Mouse (Mus musculus) forebrain, embryonic 12.5 days (tissue): ENCODE results near the gene Rbpjl. TPM values are rescaled to one million over a fixed set of nuclear protein-coding genes. Genes with fewer than 3 reads are reported as not detected.

Source experiments
- ATAC-seq: fragments of 200-750 bp; cut with Nextera tagmentation; 2 replicates; pipeline ENCODE4 v1.8.0; 2017; ENCODE audit warnings: moderate TSS enrichment; ENCODE audit not compliant: low FRiP score
- H3K27ac ChIP-seq: fragments of 300-500 bp; sonication (generic); 2 replicates; pipeline ENCODE4 v1.5.1; 2016; ENCODE audit warnings: mild to moderate bottlenecking
- H3K27me3 ChIP-seq: fragments of 300-500 bp; sonication (generic); 2 replicates; pipeline ENCODE4 v1.6.1; 2016; ENCODE audit warnings: mild to moderate bottlenecking
- H3K36me3 ChIP-seq: fragments of 300-500 bp; sonication (generic); replicated peaks from 2 replicates; pipeline ENCODE4 v1.6.1; 2016; ENCODE audit warnings: mild to moderate bottlenecking
- H3K4me1 ChIP-seq: fragments of 300-500 bp; sonication (generic); 2 replicates; pipeline ENCODE4 v1.6.1; 2016
- H3K4me2 ChIP-seq: fragments of 300-500 bp; sonication (generic); 2 replicates; pipeline ENCODE4 v1.6.1; 2016; ENCODE audit warnings: mild to moderate bottlenecking, moderate library complexity
- H3K4me3 ChIP-seq: fragments of 300-500 bp; sonication (generic); replicated peaks from 2 replicates; pipeline ENCODE4 v1.5.1; 2016; ENCODE audit warnings: mild to moderate bottlenecking
- H3K9ac ChIP-seq: fragments of 300-500 bp; sonication (generic); 2 replicates; pipeline ENCODE4 v1.6.1; 2016; ENCODE audit warnings: mild to moderate bottlenecking
- H3K9me3 ChIP-seq: fragments of 300-500 bp; sonication (generic); 2 replicates; pipeline ENCODE4 v1.6.1; 2016
- WGBS: fragments of 180-500 bp; shearing (Covaris S2); methylation state at CpG from one replicate; pipeline ENCODE4 v1.1.7; 2016; 5-methylcytosine and 5-hydroxymethylcytosine counted together
- polyA plus RNA-seq: library from polyadenylated mRNA; unstranded; fragments of >200 nt; fragmentation: Nextera tagmentation; extraction: Ambion mirVana; gene quantifications from 2 replicates; pipeline ENCODE4 v1.2.1, GENCODE M21; 2016

The Rbpjl gene
- polyA plus RNA-seq, 1 experiment from 2014 or later: 0.09 TPM

- Histone ChIP-seq H3K36me3 (no peaks in the 10 kb centered on the region), H3K4me3 (no peak overlapping the region), H3K9ac (no peak overlapping the region), H3K9me3 (no peaks in the 10 kb centered on the region), H3K27ac (no peak overlapping the region), H3K27me3 (no peaks in the 10 kb centered on the region), H3K4me2 (no peak overlapping the region), H3K4me1 (no peaks in the 10 kb centered on the region)
- 91% methylated on average over 15 of the region's 15 CpGs for WGBS
- ATAC-seq: no peak
These were observed 25.2 kb upstream of the Rbpjl start for GRCm38 (mm10) chr2:164377478-164378426.

GRCm38 (mm10) chr2:164381726-164382125 is 21.2 kb upstream of the Rbpjl start:
- Histone ChIP-seq H3K4me2 (no peak overlapping the region), H3K36me3 (no peaks in the 10 kb centered on the region), H3K4me1 (peaks cover 11% of the 10 kb centered on the region), H3K27ac (no peak overlapping the region), H3K9me3 (no peaks in the 10 kb centered on the region), H3K4me3 (no peak overlapping the region), H3K27me3 (peaks cover 12% of the 10 kb centered on the region; the same call in 1 of the 2 replicates), H3K9ac (no peak overlapping the region)
- no peak for ATAC-seq
- 79% methylated on average over 8 of the region's 8 CpGs for WGBS

GRCm38 (mm10) chr2:164382971-164383370 is 20.0 kb upstream of the Rbpjl start:
- Histone ChIP-seq H3K9me3 (no peaks in the 10 kb centered on the region), H3K4me2 (no peak overlapping the region), H3K27me3 (peaks cover 25% of the 10 kb centered on the region), H3K9ac (no peak overlapping the region), H3K4me1 (peaks cover 11% of the 10 kb centered on the region), H3K27ac (no peak overlapping the region), H3K4me3 (no peak overlapping the region), H3K36me3 (no peaks in the 10 kb centered on the region)
- no peak for ATAC-seq
- whole genome bisulfite sequencing: 90% methylated on average over 3 of the region's 3 CpGs

DNA sequence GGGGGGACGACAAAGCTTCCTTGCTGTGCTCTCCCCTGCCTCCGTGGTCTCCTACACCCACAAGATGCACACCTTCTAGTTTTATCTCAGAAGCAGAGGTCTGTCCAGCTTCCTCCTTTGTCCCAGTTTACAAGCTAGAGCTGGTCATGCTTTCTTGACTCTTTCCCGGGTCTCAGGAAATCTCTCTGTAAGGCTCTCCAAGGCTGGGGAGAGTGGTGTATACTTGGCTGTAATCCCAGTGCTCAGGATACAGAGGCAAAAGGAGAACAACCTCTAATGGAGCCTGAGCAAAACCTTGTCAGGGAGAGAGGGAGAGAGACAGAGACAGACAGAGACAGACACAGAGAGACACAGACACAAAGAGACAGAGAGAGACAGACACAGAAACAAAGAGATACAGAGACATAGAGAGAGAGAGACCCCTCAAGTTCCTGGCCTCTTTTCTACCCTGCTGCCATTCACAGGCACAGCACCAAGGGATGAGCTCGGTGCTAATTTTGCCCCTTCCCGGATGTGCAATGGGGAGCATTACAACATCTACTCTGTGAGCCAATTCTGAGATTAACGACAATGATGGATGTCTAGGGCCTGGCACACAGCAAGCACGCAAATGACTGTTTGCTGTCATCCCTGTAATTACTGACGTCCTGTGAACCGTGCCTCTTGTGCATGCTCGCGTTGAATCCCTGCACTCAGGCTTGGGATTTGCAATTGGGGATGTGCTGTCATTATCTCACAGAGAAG is 19.1 kb upstream of the Rbpjl start:
- Histone ChIP-seq H3K4me1 (peaks cover 13% of the 10 kb centered on the region), H3K9me3 (no peaks in the 10 kb centered on the region), H3K27me3 (peaks cover 33% of the 10 kb centered on the region), H3K9ac (no peak overlapping the region), H3K27ac (no peak overlapping the region), H3K36me3 (no peaks in the 10 kb centered on the region), H3K4me3 (no peak overlapping the region), H3K4me2 (no peak overlapping the region)
- WGBS: 76% methylated on average over 11 of the region's 11 CpGs
- ATAC-seq: no peak

- H3K27me3 ChIP-seq: peaks cover 50% of the 10 kb centered on the region
- peak; percentile 78 for ATAC-seq
- no peak overlapping the region for H3K27ac ChIP-seq
- peaks cover 16% of the 10 kb centered on the region for H3K4me1 ChIP-seq
- H3K4me2 ChIP-seq: peak overlapping the region; percentile 35
- no peak overlapping the region for H3K4me3 ChIP-seq
- no peaks in the 10 kb centered on the region for H3K9me3 ChIP-seq
- no peak overlapping the region for H3K9ac ChIP-seq
- H3K36me3 ChIP-seq: no peaks in the 10 kb centered on the region
- WGBS: 6% methylated on average over 18 of the region's 18 CpGs
These were observed 16.8 kb upstream of the Rbpjl start for GRCm38 (mm10) chr2:164385927-164386763.

- H3K27ac ChIP-seq: no peak overlapping the region
These were observed 16.0 kb upstream of the Rbpjl start for GRCm38 (mm10) chr2:164386953-164387352.

DNA sequence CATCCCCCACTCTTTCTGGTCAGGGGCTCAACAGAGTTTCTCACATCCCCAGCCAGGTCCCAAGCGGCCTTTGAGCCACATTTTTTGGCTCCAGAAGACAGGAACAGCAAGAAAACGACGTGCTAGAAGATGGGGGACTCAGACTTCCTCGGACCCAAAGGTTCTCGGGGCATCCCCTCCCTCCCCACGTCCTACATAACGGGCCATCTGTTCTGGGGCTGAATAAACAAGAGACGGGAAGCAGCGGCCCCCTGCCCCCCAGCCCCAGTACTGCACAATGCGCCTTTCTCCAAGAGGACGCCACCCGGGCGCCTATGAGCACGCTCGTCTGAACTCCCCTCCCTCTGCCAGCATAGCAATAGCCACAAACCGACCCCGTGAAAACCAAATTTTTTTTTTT is 13.9 kb upstream of the Rbpjl start, which contains the start of gene Slpi:
Gene Slpi (minus strand): TSS at position 76 of the 400 bp plus-strand sequence.
- peak; percentile 69 for ATAC-seq
- H3K9me3 ChIP-seq: no peaks in the 10 kb centered on the region
- H3K4me1 ChIP-seq: peaks cover 16% of the 10 kb centered on the region
- H3K36me3 ChIP-seq: no peaks in the 10 kb centered on the region
- under 1% methylated on average over 17 of the region's 17 CpGs for WGBS
- peak within 1 kb of the TSS; percentile 69 for H3K4me2 ChIP-seq
- no peak within 1 kb of the TSS for H3K27ac ChIP-seq
- H3K4me3 ChIP-seq: peak within 1 kb of the TSS; percentile 49
- peaks cover 63% of the 10 kb centered on the region for H3K27me3 ChIP-seq
- H3K9ac ChIP-seq: peak within 1 kb of the TSS; percentile 36; the same call in 1 of the 2 replicates

More at GRCm38 (mm10) chr2:164386953-164387352, 16.0 kb upstream of the Rbpjl start:
- peaks cover 16% of the 10 kb centered on the region for H3K4me1 ChIP-seq
- H3K9ac ChIP-seq: no peak overlapping the region
- no peaks in the 10 kb centered on the region for H3K9me3 ChIP-seq
- no peak for ATAC-seq
- H3K27me3 ChIP-seq: peaks cover 55% of the 10 kb centered on the region
- H3K36me3 ChIP-seq: no peaks in the 10 kb centered on the region
- WGBS: 11% methylated on average over 8 of the region's 8 CpGs
- no peak overlapping the region for H3K4me3 ChIP-seq
- no peak overlapping the region for H3K4me2 ChIP-seq

DNA sequence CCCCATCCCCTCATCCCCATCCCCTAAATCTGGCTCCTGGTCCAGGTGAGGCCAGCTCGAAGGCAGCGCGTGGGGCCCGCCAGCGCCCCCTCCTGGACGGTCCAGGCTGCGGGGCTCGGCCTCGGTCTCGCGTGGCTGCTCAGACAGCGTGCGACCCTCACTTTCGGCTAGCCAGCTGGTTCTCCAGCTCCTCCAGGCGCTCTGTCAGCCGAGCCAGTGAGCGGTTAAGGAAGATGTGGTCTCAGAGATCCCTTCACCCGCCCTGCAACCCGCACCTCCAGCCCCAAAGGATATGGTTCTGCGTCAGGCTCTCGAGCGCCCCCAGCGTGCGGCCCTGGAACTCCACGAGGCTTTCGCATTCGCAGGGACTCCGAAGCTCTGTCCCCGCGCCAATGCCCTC is 13.4 kb upstream of the Rbpjl start:
- Histone ChIP-seq H3K4me2 (peak overlapping the region; percentile 69), H3K4me1 (peaks cover 16% of the 10 kb centered on the region), H3K9ac (peak overlapping the region; percentile 36; the same call in 1 of the 2 replicates), H3K27ac (no peak overlapping the region), H3K4me3 (peak overlapping the region; percentile 49), H3K9me3 (no peaks in the 10 kb centered on the region), H3K36me3 (no peaks in the 10 kb centered on the region), H3K27me3 (peaks cover 67% of the 10 kb centered on the region)
- peak; percentile 74 for ATAC-seq
- WGBS: 1% methylated on average over 30 of the region's 30 CpGs

- H3K4me3 ChIP-seq: no peak overlapping the region
- WGBS: 85% methylated on average over 29 of the region's 29 CpGs
- no peak for ATAC-seq
- H3K27me3 ChIP-seq: peaks cover 44% of the 10 kb centered on the region
- no peak overlapping the region for H3K27ac ChIP-seq
- no peak overlapping the region for H3K4me2 ChIP-seq
- H3K36me3 ChIP-seq: no peaks in the 10 kb centered on the region
- H3K9ac ChIP-seq: no peak overlapping the region
- peaks cover 10% of the 10 kb centered on the region for H3K9me3 ChIP-seq
- peaks cover 5% of the 10 kb centered on the region for H3K4me1 ChIP-seq
These were observed 9.8 kb upstream of the Rbpjl start for GRCm38 (mm10) chr2:164393126-164393525.

DNA sequence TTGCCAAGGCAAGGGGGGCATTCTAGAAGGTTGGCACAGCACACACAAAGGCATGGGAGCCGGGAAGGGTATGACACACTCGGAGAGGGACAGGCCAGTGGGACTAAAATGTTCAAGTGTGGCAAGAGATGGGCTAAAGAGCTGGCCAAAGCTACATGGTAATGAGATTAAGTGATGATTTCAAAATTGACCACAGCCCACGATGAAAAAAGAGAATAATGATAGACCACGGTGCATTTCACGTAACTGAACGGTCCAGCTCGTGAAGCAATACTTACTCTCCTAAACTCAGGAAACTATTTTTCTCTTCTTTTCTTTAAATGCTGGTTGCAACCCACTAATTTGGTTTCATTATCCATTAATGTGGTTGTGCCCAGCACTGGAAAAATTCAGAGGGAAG is 6.9 kb upstream of the Rbpjl start:
- no peak for ATAC-seq
- WGBS: 90% methylated on average over 7 of the region's 7 CpGs
- Histone ChIP-seq H3K4me2 (no peak overlapping the region), H3K27me3 (peaks cover 46% of the 10 kb centered on the region), H3K4me1 (no peaks in the 10 kb centered on the region; the same call in 1 of the 2 replicates), H3K4me3 (no peak overlapping the region), H3K9ac (no peak overlapping the region), H3K9me3 (peaks cover 11% of the 10 kb centered on the region), H3K27ac (no peak overlapping the region), H3K36me3 (no peaks in the 10 kb centered on the region)

GRCm38 (mm10) chr2:164396911-164397310 is 6.0 kb upstream of the Rbpjl start:
- ATAC-seq: no peak
- peaks cover 48% of the 10 kb centered on the region for H3K27me3 ChIP-seq
- no peak overlapping the region for H3K9ac ChIP-seq
- H3K27ac ChIP-seq: no peak overlapping the region
- no peaks in the 10 kb centered on the region; the same call in 1 of the 2 replicates for H3K4me1 ChIP-seq
- no peak overlapping the region for H3K4me2 ChIP-seq
- no peaks in the 10 kb centered on the region for H3K36me3 ChIP-seq
- H3K4me3 ChIP-seq: no peak overlapping the region
- 77% methylated on average over 12 of the region's 12 CpGs for WGBS
- H3K9me3 ChIP-seq: peaks cover 11% of the 10 kb centered on the region
